Mouse (Mus musculus) liver, postnatal 0 days (tissue): ENCODE results near the gene Bcs1l. TPM values are rescaled to one million over a fixed set of nuclear protein-coding genes. Genes with fewer than 3 reads are reported as not detected.

Source experiments
- ATAC-seq: fragments of 200-750 bp; cut with Nextera tagmentation; 2 replicates; pipeline ENCODE4 v1.8.0; 2017; ENCODE audit warnings: mild to moderate bottlenecking, moderate library complexity
- DNase-seq: peaks from one replicate; pipeline ENCODE4 v3.0.0-alpha.2; 2016
- H3K27ac ChIP-seq: fragments of 300-500 bp; sonication (generic); 2 replicates; pipeline ENCODE4 v1.5.1; 2014; ENCODE audit warnings: antibody characterized with exemption, moderate library complexity, mild to moderate bottlenecking, low read depth
- H3K27me3 ChIP-seq: fragments of 300-500 bp; sonication (generic); 2 replicates; pipeline ENCODE4 v1.6.1; 2014; ENCODE audit warnings: low read length, control low read depth, mixed read lengths; ENCODE audit not compliant: insufficient read depth
- H3K36me3 ChIP-seq: fragments of 300-500 bp; sonication (generic); replicated peaks from 2 replicates; pipeline ENCODE4 v1.6.1; 2014; ENCODE audit warnings: mild to moderate bottlenecking, control low read depth, low read length, moderate library complexity, mixed read lengths; ENCODE audit not compliant: insufficient read depth
- H3K4me1 ChIP-seq: fragments of 300-500 bp; sonication (generic); 2 replicates; pipeline ENCODE4 v1.6.1; 2014; ENCODE audit warnings: antibody characterized with exemption, mild to moderate bottlenecking, control low read depth; ENCODE audit not compliant: insufficient read depth
- H3K4me2 ChIP-seq: fragments of 300-500 bp; sonication (generic); 2 replicates; pipeline ENCODE4 v1.6.1; 2014; ENCODE audit warnings: low read depth, mild to moderate bottlenecking, low read length, moderate library complexity, mixed read lengths
- H3K4me3 ChIP-seq: fragments of 300-500 bp; sonication (generic); 2 replicates; pipeline ENCODE4 v1.5.1; 2014; ENCODE audit warnings: low read depth, low read length
- H3K9ac ChIP-seq: fragments of 300-500 bp; sonication (generic); replicated peaks from 2 replicates; pipeline ENCODE4 v1.6.1; 2014; ENCODE audit warnings: mild to moderate bottlenecking, moderate library complexity
- H3K9me3 ChIP-seq: fragments of 300-500 bp; sonication (generic); 2 replicates; pipeline ENCODE4 v1.6.1; 2016; ENCODE audit warnings: mild to moderate bottlenecking, control low read depth, low read length, mixed read lengths
- CTCF ChIP-seq: sonication (generic); IDR thresholded peaks from 2 replicates; pipeline ENCODE4 v1.5.1; 2016; ENCODE audit warnings: antibody characterized with exemption, low read depth
- EP300 ChIP-seq: IDR thresholded peaks from 2 replicates; pipeline ENCODE4 v1.6.1; 2016; ENCODE audit warnings: antibody characterized with exemption, low read depth, mild to moderate bottlenecking
- WGBS: fragments of 180-500 bp; shearing (Covaris S2); extraction: QIAGEN DNeasy Blood & Tissue Kit; methylation state at CpG from one replicate; pipeline ENCODE4 v1.1.7; 2014; ENCODE audit not compliant: insufficient replicate concordance; 5-methylcytosine and 5-hydroxymethylcytosine counted together
- polyA plus RNA-seq: library from polyadenylated mRNA; unstranded; fragments of >200 nt; fragmentation: Nextera tagmentation; extraction: Ambion mirVana; gene quantifications from 2 replicates; pipeline ENCODE4 v1.2.1, GENCODE M21; 2015

Bcs1l gene
- polyA plus RNA-seq: 5.2 and 5.8 TPM in 2 replicates

DNA sequence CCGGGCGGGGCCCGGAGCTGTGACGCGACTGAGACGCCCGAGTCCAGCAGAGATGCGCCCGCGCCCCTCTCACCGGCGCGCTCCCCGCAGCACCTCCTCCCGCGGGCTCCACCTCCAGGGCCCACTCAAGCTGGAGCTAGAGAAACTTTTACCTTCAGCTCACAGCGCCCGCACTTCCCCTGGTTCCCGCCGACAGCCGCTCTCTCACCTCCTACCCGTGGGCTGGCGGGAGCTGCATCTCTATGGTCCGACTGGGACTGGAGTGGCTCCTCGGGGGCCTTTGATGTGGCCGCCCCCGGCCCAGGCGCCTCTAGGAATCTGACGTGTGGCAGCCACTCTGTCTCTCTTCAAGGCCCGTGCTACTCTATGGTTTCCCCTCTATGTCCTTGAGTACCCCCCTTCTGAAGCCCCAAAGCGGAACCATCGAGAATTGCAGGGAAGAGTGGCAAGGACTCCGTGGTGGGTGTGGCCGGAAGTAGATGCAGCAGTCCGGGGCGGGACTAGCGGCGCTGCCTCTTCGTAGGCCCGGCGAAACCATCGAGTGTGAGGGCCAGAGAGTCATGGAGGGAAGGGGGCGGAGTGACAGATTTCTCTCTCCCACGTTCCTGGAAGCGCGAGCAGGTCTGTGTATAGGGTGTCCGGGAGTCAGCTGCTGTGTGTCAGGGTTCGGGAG lies at the start of gene Bcs1l, which contains the start of gene Zfp142:
TSS of gene Bcs1l (plus strand) at position 517 of the 673 bp plus-strand sequence.
TSS of gene Zfp142 (minus strand) at position 474 of the 673 bp plus-strand sequence.
- Histone ChIP-seq H3K9ac (peak within 1 kb of the TSS; percentile 64), H3K4me3 (peak within 1 kb of the TSS; percentile 73), H3K27ac (peak within 1 kb of the TSS; percentile 79), H3K4me2 (peak within 1 kb of the TSS; percentile 77), H3K9me3 (no peaks in the 10 kb centered on the region), H3K27me3 (no peaks in the 10 kb centered on the region), H3K36me3 (peaks cover 32% of the 10 kb centered on the region), H3K4me1 (peaks cover 15% of the 10 kb centered on the region)
- WGBS: under 1% methylated on average over 37 of the region's 48 CpGs
- peak; percentile 65; the same call in 1 of the 2 replicates for TF ChIP-seq EP300
- TF ChIP-seq CTCF: peak; percentile 39; the same call in 1 of the 2 replicates
- ATAC-seq: peak; percentile 97
- DNase-seq: peak; percentile 98

- Histone ChIP-seq H3K9me3 (no peaks in the 10 kb centered on the region), H3K9ac (no peak overlapping the region), H3K4me1 (no peaks in the 10 kb centered on the region), H3K27ac (no peak overlapping the region), H3K36me3 (no peaks in the 10 kb centered on the region), H3K4me2 (no peak overlapping the region), H3K4me3 (no peak overlapping the region), H3K27me3 (peaks cover 3% of the 10 kb centered on the region; the same call in 1 of the 2 replicates)
- no peak for ATAC-seq
- no peak for DNase-seq
- TF ChIP-seq EP300: no peak
- TF ChIP-seq CTCF: no peak
Observed at GRCm38 (mm10) chr1:74538650-74539049, 49.4 kb upstream of the Bcs1l start.

DNA sequence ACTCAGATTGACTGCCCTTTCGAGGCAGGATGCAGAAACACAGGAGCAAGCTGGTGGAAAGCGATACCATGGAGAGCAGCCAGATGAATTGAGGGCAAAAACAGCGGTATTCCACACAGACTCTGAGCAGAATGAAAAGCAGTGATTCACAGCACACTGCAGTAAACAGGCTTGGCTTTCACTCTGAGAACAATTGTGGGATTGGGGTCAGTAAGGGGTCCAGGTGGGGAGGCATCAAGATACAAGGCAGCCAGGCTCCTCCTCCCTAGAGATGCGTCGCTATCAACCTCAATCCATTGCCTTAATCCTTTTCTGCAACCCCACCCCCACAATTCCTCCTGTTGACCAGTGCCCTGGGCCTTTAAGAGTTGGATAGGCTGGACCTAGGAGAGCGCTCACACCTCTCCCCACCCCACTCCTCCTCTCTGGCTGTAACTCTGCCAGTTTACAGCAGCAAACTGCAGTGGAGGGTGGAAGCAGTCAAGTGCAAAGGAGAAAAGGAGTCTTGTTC lies 45.6 kb upstream of the Bcs1l start, which contains the start of gene Plcd4:
TSS of gene Plcd4 (plus strand) at position 438 of the 511 bp plus-strand sequence.
- WGBS: 22% methylated on average over 6 of the region's 6 CpGs

GRCm38 (mm10) chr1:74544184-74544583 lies 43.9 kb upstream of the Bcs1l start, which contains the start of gene Usp37:
Usp37 (minus strand) TSS chr1:74544284.
- WGBS: 75% methylated on average over 4 of the region's 4 CpGs
- Histone ChIP-seq H3K27ac (no peak within 1 kb of the TSS), H3K9me3 (no peaks in the 10 kb centered on the region), H3K4me1 (no peaks in the 10 kb centered on the region), H3K36me3 (no peaks in the 10 kb centered on the region), H3K9ac (no peak within 1 kb of the TSS), H3K4me3 (no peak within 1 kb of the TSS), H3K27me3 (peaks cover 3% of the 10 kb centered on the region; the same call in 1 of the 2 replicates), H3K4me2 (no peak within 1 kb of the TSS)
- DNase-seq (no peak), ATAC-seq (no peak)
- TF ChIP-seq CTCF (no peak), EP300 (no peak)

More for the DNA sequence above, 45.6 kb upstream of the Bcs1l start, which contains the start of gene Plcd4:
- H3K9ac ChIP-seq: no peak within 1 kb of the TSS
- no peaks in the 10 kb centered on the region for H3K4me1 ChIP-seq
- no peak within 1 kb of the TSS for H3K27ac ChIP-seq
- ATAC-seq (no peak), DNase-seq (no peak)
- no peak within 1 kb of the TSS for H3K4me2 ChIP-seq
- H3K4me3 ChIP-seq: no peak within 1 kb of the TSS
- H3K9me3 ChIP-seq: no peaks in the 10 kb centered on the region
- no peak for TF ChIP-seq CTCF
- no peak for TF ChIP-seq EP300
- no peaks in the 10 kb centered on the region for H3K36me3 ChIP-seq
- peaks cover 3% of the 10 kb centered on the region; the same call in 1 of the 2 replicates for H3K27me3 ChIP-seq

DNA sequence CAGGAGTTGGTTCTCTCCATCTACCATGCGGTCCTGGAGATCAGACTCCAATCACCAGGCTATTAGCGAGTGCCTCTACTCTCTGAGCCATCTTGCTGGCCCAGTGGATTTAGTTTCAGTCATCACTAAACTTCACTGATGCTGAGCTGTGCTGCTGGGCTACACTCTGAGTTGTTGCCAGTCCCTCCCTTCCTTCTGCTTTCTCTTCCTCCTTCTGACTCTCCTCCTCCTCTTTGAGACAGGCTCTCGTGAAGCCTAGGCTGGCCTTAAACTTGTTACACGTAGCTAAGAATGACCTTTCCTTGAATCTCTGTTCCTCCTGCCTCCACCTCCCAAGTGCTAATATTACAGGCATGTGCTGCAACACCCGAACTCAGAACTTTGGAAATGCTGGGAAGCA lies 29.0 kb upstream of the Bcs1l start:
- Histone ChIP-seq H3K4me2 (no peak overlapping the region), H3K27me3 (no peaks in the 10 kb centered on the region), H3K36me3 (no peaks in the 10 kb centered on the region), H3K27ac (no peak overlapping the region), H3K9me3 (no peaks in the 10 kb centered on the region), H3K4me3 (no peak overlapping the region), H3K4me1 (no peaks in the 10 kb centered on the region), H3K9ac (no peak overlapping the region)
- DNase-seq (no peak), ATAC-seq (no peak)
- no peak for TF ChIP-seq CTCF
- TF ChIP-seq EP300: no peak
- 66% methylated on average over 5 of the region's 5 CpGs for WGBS

- 63% methylated on average over 6 of the region's 6 CpGs for WGBS
- peaks cover 38% of the 10 kb centered on the region for H3K36me3 ChIP-seq
- ATAC-seq: no peak
Observed at GRCm38 (mm10) chr1:74565834-74566233, 22.3 kb upstream of the Bcs1l start.

More at GRCm38 (mm10) chr1:74565834-74566233, 22.3 kb upstream of the Bcs1l start:
- no peak for DNase-seq
- H3K4me3 ChIP-seq: no peak overlapping the region
- no peak overlapping the region for H3K27ac ChIP-seq
- TF ChIP-seq EP300: no peak
- TF ChIP-seq CTCF: no peak
- H3K27me3 ChIP-seq: no peaks in the 10 kb centered on the region
- H3K4me2 ChIP-seq: no peak overlapping the region
- no peaks in the 10 kb centered on the region for H3K9me3 ChIP-seq
- no peak overlapping the region for H3K9ac ChIP-seq
- no peaks in the 10 kb centered on the region for H3K4me1 ChIP-seq
